Mouse (Mus musculus) heart, postnatal 4 days (tissue): ENCODE data around the gene Gm21119. TPM values are rescaled to one million over a fixed set of nuclear protein-coding genes. Genes with fewer than 3 reads are reported as not detected.

ENCODE experiments used
- DNase-seq: peaks from one replicate; pipeline ENCODE4 v3.0.0; 2021
- total RNA-seq, 2 experiments: library from RNA; stranded (reverse); gene quantifications; 2 replicates each; pipeline ENCODE4 v1.2.3; 2021

The Gm21119 gene
- total RNA-seq, 2 experiments from 2014 or later: 1.3 to 1.5 TPM

DNA sequence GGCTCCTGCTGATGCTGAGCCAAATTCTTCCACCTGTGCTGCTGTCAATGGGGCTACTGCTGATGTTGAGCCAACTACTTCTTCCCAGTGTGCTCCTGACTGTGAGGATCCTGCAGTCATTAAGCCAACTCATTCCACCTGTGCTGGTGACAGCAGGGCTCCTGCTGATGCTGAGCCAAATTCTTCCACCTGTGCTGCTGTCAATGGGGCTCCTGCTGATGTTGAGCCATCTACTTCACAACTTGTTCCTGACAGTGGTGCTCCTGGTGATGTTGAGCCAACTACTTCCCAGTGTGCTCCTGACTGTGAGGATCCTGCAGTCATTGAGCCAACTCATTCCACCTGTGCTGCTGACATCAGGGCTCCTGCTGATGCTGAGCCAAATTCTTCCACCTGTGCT is 63.7 kb downstream of the Gm21119 start:
- DNase-seq: peak; percentile 3
